Mouse (Mus musculus) monocyte, adult 2 months (primary cell): Measurements from ENCODE around the gene Pop5.

Experiments used
- DNase-seq, 2 experiments: peaks; one replicate each; pipeline ENCODE4 v3.0.0; 2022; ENCODE audit warnings: low spot score in 2 of 2, low read depth in 1 of 2

Pop5 gene

GRCm38 (mm10) chr5:115235786-115236263, at the start of gene Pop5:
TSS of gene Pop5 (plus strand) at chr5:115235836.
- peak; percentile 57 to 73 for DNase-seq

- no peak for DNase-seq
These were observed 49.1 kb upstream of the Pop5 start for GRCm38 (mm10) chr5:115186371-115187073.

- DNase-seq = peak; percentile 57 to 79
These were observed 48.2 kb upstream of the Pop5 start for GRCm38 (mm10) chr5:115187188-115188131.

GRCm38 (mm10) chr5:115188824-115189223, 46.8 kb upstream of the Pop5 start:
- no peak for DNase-seq

DNA sequence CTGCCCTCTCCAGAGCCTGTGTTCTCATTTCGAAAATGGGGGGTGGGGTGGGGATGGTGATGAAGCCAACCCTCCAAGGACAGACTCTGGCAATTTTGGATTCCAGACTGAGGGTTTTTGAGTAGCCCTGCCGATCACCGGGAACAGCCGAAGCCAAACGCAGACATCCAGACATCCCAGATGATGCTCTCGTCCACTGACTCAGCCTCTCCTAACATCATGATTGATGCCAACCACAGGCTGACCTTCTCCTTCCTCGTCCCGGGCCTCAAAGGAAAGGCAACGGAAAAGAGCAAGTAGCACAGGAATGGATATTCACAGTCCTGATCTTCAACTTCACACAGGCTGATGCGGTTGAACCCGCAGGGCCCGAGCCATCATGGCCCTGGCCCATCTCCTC, 45.6 kb upstream of the Pop5 start:
- no peak for DNase-seq

DNA sequence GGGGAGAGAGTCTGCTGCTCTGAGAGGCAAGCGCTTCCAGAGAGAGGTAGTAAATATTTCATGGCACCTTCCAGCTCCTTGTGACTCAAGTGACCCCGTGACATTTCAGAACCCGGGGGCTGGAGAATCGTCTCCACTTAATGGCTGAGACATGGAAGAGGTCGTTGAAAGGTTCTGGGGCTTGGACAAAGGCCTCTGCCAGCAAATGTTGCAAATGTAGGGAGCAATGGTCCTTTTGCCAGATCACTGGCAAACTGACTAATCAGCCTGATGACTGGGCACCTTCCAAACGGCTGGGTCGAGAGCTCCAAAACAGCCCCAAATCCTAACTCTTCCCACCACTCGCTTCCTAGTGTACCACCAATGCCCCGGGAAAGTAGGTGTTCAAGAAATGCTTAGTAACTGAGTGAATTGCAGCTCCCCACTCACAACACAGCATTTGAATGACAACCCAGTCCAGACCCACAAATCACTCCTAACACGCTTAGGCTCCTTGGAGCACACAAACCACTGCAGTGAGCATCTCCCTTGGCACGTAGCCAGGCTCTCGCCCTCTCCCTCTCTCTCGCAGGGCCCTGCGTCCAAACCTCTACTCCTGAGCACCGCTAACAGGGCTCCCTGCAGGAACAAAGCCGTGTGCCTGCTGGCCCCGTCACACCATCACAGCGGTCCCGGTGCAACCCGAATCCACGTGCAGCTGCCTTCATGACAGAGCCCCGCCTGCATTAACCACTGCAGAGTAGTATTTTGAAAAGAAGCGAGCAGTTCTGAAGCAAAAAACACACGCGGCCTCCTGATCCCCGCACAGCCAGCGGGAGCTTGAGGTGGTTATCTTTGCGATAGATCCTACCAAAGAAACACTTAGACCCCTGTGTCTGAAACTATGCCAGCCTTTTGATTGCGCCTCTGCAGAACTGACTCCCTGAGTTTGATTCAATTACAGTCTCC, 43.5 kb upstream of the Pop5 start:
- no peak for DNase-seq

DNA sequence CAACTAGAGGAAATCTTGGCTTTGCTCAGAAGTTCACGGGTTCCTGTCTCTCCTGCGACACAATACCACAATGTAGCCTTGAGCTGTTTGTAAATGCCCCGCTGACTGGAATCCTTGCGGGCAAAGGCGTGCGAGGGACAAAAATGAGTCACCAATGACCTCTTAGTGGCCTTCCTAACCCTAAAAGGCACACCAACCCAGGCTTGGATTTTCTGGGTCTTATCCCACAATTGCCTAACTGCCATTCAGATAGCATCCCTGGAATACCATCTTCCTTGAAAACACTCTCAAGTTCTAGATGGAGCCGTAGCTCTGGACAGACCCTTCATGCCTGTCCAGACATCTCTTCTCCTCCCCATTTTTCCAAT, 42.8 kb upstream of the Pop5 start:
- DNase-seq = no peak

DNA sequence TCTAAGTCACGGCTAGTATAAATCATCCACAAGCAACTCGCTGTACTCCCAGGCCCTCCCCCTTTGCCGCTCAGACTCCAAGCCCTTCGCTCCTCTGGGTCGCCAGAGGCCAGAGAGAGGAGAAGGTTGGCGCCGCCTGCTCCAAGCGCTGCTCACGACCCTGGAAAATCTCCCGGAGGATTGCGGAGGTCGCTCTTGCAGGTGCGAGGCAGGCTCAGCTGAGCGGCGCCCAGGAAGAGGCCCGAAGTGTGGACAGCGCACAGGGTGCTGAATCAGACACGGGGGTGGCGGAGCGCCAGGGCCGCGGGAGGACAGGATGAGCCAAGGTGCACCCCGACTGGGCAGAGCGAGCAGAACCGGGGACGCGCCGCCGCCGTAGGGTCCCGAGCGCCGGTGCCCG, 42.4 kb upstream of the Pop5 start:
- DNase-seq = no peak

GRCm38 (mm10) chr5:115193669-115194625, 41.7 kb upstream of the Pop5 start, which contains the start of gene Cabp1:
TSS of gene Cabp1 (minus strand) at chr5:115194381.
- DNase-seq = no peak

GRCm38 (mm10) chr5:115194626-115195221, 40.9 kb upstream of the Pop5 start:
- no peak for DNase-seq

DNA sequence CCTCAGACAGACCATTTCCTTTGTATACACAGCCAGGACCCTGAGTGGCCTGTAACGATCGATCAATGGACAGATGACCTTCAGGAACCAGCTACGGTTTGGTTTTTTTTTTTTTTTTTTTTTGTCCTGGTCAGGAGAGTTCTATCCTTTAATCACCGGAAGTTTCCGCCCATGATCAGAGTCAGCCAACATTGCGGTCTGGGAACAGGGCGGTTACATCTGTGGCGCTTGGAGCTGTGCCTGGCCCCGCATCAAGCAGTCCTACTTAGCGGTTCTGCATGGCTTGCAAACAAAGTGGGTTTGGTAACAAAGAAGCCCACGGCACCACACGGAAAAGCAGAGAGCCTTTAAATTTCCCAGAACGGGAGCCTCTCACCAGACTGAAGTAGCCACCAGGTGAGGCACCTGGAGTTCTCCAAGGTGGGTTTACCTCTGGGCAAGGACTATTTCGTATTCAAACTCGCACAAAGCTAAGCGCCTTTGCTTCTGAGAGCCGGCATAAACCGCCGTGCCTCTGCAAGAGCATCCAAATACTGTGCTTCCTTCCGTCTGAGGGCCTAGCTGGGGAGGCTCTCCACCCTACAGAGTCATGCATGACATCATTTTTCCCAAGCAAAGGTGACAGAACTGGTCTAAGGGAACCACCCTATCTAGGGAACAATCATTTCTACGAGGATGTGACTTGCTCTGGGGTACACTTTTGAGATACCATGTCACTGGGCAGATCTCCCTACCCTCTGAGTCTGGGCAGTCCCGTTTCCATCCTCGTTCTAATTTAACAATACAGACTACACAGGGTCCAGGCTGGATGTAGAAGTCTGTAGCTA, 31.7 kb upstream of the Pop5 start:
- no peak for DNase-seq

DNA sequence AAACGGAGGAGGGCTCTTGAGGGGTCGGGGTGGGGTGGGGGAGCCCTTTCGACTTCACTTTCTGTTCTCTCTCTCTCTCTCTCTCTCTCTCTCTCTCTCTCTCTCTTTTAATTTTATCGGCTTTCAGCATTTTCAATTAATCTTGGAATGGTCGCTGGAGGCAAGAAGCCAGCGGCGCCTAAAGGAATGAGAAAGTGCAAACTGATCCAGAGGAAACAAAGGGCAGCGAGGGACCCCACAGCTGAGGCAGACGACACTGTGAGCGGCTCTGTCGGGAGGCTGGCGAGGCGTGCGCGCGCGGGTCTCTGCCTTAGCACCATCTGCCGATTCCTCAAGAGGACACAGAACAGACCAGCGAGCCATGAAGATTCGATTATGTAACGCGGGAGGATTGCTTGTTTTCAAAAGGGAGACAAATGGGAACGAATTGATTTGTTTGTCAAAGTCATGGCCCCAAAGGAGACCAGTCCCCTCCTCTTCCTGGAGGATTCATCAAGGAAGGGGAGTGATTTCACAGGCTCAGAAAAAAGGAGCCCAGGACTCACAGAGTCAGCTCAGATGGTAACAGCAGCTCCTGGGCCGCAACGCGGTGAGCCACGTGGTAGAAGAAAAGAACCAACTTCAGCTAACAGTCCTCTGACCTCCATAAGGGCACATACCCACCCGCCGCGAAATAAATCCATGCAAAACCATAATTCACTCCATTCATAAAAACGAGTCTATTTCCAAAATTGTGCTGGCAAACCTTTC, 30.9 kb upstream of the Pop5 start:
- DNase-seq = no peak

DNA sequence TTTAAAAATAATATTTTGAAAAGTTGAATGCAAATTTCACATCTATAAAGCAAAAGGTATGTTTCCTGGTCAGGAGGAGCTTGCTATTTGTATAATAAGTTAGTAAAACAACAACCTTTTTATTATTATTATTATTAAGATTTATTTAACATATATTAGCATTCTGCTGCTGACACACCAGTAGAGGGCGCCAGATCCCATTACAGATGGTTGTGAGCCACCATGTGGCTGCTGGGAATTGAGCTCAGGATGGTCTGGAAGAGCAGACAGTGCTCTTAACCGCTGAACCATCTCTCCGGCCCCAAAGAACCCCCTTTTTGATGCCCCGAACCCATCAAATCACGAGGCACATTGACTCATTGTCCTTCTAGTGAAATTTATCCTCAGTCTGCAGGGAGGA, 28.4 kb upstream of the Pop5 start:
- DNase-seq = no peak

DNA sequence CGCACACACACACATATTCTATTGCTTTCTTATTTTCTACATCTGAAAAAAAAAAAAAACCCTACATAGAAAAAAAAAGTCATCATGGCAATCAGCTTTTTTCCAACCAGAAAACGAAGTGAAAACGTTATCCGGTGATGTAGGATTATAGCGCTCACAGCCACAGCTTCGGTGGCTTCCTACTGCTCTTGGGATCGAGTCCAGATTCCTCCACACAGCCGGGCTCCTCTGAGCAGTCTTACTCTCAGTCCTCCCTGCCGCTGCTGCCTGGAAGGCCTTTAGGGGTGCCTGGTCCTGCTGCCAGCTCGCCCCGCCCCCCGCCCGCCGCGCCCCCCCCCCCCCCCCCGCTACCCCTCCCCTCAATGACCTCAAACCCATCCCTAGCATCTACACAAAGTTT, 27.7 kb upstream of the Pop5 start:
- no peak for DNase-seq

DNA sequence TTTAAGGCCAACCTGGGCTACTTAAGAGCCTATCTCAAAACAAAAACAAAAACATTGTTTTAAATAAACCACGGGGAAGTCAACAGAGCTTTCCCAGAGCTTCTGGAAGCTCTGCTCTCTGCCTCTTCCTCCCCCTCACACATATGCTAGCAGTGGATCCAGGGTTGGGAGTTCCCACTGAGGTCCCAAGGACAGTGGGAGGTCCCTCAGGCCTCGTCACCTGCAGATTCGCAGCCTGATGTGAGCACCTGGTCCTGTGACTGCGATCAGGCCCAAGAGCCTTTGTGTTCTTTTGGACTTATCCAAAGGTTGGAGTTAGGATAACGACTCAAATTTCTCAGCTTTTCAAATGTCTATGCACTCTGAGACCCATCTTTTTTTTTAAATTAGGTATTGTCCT, 27.0 kb upstream of the Pop5 start:
- DNase-seq = no peak

DNA sequence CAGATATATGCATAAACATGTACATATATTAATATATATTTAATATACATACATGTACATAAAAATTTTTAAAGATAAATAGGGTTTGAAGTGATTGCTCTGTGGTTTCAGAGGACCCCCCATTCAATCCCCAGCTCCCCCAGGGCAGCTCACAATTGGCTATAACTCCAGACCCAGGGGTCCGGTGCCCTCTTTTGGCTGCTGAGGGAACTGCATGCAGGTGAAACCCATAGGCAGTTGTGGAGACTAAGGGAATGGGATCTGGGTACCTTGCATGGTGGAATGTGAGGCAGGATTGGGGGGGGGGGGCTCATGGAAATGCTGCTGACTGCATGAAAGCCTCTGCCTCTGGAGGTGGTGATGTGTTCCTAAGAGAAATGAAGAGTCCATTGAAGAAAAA, 25.3 kb upstream of the Pop5 start:
- DNase-seq = no peak

- DNase-seq = no peak
These were observed 23.2 kb upstream of the Pop5 start for GRCm38 (mm10) chr5:115212451-115212850.

GRCm38 (mm10) chr5:115212861-115213260, 22.8 kb upstream of the Pop5 start:
- no peak for DNase-seq
